Mouse (Mus musculus) adrenal gland, postnatal 36 days (tissue): ENCODE measurements around the gene Mndal. TPM values are rescaled to one million over a fixed set of nuclear protein-coding genes. Genes with fewer than 3 reads are reported as not detected.

Experiments used
- total RNA-seq, 2 experiments: library from RNA; stranded (reverse); gene quantifications; 2 replicates each; pipeline ENCODE4 v1.2.3; 2021

Mndal gene
- total RNA-seq, 2 experiments from 2014 or later: 10.2 to 17.8 TPM

Other genes with a start within 250 kb of the Mndal start
- 1 to 10 TPM; 3.4 to 8.1 TPM for gene Ifi207, start 200.7 kb downstream of the Mndal start, total RNA-seq
- gene Ifi204, start 175.5 kb downstream of the Mndal start, total RNA-seq: 10 to 100 TPM in 1 of 2 experiments, 1 to 10 TPM in 1; 4.7 to 12.7 TPM
- 1 to 10 TPM; 2.8 to 5.5 TPM for gene Ifi211, start 29.4 kb downstream of the Mndal start, total RNA-seq
- 10 to 100 TPM in 1 of 2 experiments, 1 to 10 TPM in 1; 9.3 to 16.7 TPM for gene Ifi203, start 181 bp upstream of the Mndal start, total RNA-seq
- gene Ifi202b, start 40.3 kb upstream of the Mndal start, total RNA-seq: not detected
- gene Ifi205, start 89.3 kb upstream of the Mndal start, total RNA-seq: 10 to 100 TPM in 1 of 2 experiments, 1 to 10 TPM in 1; 2.6 to 16.8 TPM
- not detected for gene Olfr433, start 98.2 kb upstream of the Mndal start, total RNA-seq
- gene Olfr432, start 106.7 kb upstream of the Mndal start, total RNA-seq: not detected
- gene Olfr430, start 124.1 kb upstream of the Mndal start, total RNA-seq: not detected
- gene Olfr429, start 141.8 kb upstream of the Mndal start, total RNA-seq: not detected
- not detected for gene Olfr427, start 154.4 kb upstream of the Mndal start, total RNA-seq
- not detected for gene Olfr231, start 178.7 kb upstream of the Mndal start, total RNA-seq
- not detected for gene Olfr424, start 189.0 kb upstream of the Mndal start, total RNA-seq
- gene Olfr420, start 213.1 kb upstream of the Mndal start, total RNA-seq: not detected
- under 1 TPM; 0.49 to 0.63 TPM for gene Spta1, start 230.3 kb upstream of the Mndal start, total RNA-seq